Mouse (Mus musculus) regulatory T cell (primary cell): Measurements from ENCODE around the gene Stat3.

Source experiments
- in situ Hi-C: fragments of 300-600 bp; cut with MboI, MseI; formaldehyde crosslinking; loops from one replicate; pipeline ENCODE4 v1.15.1; 2025; ENCODE audit warnings: high pct_unique_total_duplicates

Gene Stat3

DNA sequence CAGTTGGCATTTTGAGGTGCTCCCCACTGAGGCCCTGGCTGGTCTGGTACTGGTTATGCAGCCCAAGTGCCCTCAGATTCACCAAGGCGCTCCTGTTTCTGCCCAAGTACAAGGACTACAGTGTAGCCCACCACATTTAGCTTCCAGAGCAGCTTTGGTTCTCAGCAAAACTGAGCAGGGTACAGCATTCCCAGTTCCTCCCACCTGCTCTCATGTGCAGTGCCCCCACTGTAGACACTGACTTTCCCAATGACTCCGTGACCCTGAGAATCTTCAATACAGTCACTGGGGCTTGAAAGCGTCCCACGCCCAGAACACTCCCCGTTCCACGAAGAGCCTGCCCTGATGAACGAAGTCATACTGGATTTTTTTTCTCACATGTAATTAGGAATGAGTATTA is 8.7 kb downstream of the Stat3 start:
- in situ Hi-C loops = no loop called here

DNA sequence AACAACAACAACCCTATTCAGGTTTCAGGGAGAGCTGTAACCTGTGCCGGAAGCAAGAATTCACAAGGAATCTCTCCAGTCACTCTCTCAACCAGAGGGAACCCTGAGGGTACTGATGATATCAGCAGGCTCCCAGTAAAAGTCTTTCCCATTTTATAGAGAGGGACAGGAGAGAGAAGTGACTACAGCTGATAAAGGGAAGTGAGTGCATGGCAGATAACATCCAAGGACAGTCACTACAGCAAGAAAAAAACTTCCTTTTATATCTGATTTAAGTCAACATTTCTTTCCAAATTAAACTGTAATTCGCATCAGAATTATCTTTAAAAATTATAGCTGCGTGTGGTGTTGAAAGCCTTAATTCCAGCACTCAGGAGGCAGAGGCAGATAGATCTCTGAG is 12.0 kb downstream of the Stat3 start:
- in situ Hi-C loops = no loop called here

DNA sequence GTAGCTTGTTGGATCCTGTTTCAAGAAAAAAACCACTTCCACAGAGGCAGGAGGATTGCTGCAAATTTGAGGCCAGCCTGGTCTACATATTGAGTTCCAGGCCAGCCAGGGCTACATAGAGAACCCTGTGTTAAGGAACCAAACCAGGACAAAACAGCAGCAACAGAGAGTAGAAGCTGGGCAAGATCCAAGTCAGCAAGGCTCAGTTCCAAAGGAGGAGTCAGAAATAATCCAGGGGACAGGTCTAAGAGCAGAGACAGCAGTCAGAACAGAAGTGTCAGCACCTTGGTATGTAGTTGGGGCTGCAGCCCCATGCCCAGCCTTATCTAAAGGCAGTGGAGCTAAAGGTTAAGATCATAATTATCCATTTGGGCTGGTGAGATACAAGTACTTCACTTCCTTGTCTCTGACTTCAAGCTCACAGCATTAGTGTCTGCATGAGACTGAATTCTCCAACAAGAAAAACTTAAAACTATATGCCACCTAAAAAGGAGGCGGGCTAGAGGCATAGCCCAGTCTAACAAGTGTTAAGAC is 14.9 kb downstream of the Stat3 start:
- in situ Hi-C loops = no loop called here

DNA sequence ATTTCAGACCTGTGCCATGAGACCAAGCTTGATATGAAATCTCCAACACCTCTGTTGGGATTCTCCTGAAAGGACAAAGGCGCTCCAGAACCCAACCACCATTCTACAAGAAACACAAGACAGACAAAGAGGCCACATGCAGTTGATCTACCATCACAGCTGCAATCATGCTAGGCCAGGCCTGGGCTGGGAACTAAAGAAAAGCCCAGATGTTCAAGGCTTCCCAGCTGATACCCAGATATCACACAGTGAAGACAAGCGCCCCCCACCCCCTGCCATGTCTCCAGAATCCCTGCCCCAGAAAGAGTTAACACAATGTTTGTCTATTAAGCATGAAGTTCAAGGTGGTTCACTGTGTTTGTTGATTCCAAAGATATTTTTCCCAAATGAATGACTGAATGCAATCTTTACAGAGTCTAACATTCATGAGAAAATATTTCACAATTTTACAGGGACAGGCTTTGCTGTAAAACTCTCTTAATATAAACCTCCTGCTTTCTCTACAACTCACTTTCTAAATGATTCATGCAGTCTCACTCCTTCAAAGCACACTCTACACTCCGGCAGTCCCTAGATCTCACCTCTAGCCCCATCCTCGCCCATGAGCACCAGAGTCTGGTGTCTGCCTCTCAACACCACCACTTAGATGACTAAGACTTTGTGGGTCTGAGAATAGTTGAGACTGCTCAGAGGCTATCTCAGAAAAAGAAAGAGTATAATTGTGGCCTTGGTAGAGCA is 18.3 kb downstream of the Stat3 start:
- in situ Hi-C loops = no loop called here

- in situ Hi-C loops = no loop called here
These were observed 21.3 kb downstream of the Stat3 start for GRCm38 (mm10) chr11:100918007-100918406.

DNA sequence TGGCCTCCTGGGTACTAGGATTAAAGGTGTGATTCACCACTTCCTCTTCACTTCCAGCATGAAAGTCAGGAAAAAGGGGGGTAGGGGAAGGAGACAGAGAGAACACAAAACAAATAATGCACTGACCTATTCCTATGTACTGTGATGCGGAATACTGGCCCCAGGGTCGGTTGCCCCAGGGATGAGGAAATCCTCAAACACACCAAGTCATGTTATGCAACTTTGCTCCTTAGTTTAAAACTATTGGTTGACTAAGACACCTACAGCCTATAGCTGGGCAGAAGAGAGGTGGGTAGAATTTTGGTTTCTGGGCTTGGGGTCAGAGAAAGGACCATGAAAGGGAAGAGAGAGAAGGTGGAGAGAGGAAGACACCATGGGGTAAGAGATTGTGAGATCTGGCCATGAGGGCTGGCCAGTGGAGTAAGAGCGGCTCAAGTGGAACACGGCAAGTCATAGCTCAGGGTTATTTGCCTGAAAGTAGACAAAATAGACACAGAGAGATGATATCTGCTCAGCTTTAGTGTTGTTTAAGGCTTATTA is 22.8 kb downstream of the Stat3 start:
- in situ Hi-C loops = no loop called here

DNA sequence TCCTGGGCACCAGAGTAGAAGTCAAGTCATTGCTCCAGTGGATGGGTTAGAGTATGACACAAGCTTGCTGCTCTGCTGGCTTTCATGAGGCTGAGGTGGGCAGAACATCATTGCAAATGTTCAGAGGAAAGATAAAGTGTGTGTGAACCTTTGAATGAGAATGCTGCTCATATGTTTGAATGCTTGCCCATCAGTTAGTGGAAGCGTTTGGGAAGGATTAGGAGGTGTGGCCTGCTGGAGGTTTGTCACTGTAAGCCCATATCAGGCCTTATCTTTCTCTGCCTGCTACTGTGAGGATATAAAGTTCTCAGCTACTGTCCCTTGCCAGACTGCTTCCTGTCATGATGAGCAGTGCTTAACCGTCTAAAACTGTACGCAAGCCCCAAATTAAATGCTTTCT is 24.3 kb downstream of the Stat3 start:
- in situ Hi-C loops = no loop called here

- in situ Hi-C loops = no loop called here
These were observed 24.9 kb downstream of the Stat3 start for GRCm38 (mm10) chr11:100914415-100914814.

DNA sequence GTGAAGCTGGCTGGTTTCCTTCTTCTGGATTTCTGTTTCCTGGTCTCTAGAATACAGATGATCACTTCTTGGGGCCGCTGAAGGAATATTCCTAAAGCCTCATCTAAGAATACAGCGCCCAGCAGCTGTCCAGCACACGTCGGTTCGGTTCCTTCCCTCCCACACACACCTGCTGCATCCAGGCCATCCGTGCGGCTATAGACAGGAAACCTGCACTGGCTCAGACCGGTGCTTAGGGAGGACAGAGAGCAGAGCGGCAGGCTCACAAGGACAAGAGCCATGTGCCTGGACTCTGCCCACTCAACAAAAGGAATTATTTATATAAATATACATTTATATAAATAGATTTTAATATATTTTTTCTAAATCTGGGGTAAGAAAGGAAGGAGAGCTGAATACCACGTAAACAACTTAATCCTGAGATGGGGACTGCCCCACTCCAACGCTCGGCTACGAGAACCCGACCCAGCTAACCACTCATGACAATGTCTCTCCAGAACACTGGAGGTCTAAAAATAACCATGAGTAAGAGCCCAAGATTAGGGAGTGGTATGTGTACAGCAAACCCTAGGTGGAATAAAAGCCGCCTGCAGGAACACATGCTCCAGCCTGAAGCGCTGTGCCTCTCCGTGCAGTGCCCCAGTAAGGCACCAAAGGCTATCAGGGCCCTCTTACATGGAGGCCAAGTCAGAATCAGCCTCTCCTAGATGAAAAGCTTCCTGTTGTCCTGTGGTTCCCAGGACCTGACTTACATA is 26.8 kb downstream of the Stat3 start:
- in situ Hi-C loops = no loop called here

- in situ Hi-C loops = no loop called here
These were observed 30.8 kb downstream of the Stat3 start for GRCm38 (mm10) chr11:100908567-100908966.

DNA sequence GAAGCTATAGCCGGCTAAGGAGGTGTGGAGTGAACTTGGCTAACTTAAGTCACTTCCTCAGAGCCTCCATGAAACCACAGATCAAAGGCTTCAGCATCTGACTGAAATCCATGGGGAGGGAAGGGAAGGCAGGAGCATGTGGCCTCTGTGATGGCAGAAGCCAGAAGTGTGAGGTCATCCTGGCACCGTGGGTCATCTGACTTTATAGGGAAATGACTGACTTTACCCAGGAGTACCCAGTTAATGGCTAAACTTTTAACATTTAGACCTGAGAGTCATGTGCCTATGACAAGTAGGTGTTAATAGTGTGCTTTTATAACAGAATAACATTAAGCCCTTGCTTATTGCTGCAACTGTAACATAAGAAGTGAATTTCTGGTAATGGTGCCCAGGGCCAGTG is 31.2 kb downstream of the Stat3 start:
- in situ Hi-C loops = no loop called here

GRCm38 (mm10) chr11:100906885-100907284 is 32.5 kb downstream of the Stat3 start:
- in situ Hi-C loops = no loop called here

DNA sequence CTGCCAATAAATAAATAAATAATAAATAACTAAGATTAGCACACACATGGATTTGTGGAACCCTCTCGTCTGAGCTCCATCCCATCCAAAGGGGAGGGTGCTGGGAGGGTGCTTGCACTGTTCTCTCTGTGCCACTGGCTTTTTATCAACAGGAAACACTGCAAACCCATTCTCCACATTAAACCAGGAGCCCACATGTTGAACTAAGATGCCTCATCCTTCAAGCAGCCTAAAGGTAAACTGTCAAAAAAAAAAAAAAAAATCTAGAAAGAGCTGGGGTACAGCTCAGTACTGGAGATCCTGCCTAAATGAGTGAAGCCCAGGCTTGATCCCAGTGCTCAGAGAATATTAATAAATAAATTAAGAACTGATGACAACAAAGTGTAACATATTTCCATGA is 33.4 kb downstream of the Stat3 start:
- in situ Hi-C loops = no loop called here

- in situ Hi-C loops = no loop called here
These were observed 34.6 kb downstream of the Stat3 start for GRCm38 (mm10) chr11:100904580-100905351.

DNA sequence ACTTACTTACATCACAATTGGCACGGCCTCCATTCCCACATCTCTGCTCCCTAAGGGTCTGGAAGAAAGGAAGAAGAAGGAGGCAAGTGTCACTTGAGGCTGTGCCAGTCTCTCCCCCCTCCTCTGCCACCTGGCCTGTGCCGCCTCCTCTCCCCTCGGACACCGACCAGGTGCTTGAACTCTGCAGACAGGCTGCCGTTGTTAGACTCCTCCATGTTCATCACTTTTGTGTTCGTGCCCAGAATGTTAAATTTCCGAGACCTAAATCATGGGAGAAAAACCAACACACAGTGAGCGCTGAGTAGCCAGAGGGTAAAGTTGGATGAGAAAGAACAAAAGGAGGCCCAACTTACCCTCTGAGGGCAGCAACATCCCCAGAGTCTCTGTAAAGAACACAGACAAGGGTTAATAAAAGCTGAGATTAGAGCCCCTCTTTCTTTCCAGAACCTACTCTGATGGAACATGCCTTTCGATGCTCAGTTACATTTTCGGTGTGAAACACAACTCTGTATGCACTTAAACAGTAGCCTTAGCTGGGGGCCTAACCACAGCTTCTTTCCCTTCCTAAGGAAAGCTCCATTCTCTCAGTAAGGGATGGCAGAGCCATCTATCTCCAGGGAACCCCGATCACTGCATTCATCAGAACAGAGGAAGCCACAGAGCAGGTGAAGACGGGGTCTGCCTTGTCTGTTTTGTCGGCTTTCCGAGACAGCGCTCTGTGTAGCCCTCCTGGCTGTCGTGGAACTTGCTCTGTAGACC is 40.7 kb downstream of the Stat3 start:
- in situ Hi-C loops = no loop called here

GRCm38 (mm10) chr11:100897294-100898231 is 41.8 kb downstream of the Stat3 start:
- in situ Hi-C loops = no loop called here

DNA sequence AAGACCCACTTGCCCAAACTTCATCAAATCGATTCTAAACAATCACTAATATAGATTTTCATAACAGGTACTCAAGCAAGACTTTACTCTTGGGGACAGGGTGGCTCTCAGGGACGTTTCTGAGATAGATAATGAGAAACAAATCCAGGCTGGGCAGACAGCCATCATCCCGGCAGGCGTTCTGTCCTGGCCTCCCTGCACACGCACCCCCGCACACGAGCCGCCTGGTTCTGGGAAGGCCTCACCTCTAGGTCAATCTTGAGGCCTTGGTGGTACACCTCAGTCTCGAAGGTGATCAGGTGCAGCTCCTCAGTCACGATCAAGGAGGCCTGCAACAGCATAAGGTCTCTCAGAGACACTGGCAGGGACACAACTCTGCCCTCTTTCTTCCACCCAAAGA is 43.3 kb downstream of the Stat3 start:
- in situ Hi-C loops = no loop called here

DNA sequence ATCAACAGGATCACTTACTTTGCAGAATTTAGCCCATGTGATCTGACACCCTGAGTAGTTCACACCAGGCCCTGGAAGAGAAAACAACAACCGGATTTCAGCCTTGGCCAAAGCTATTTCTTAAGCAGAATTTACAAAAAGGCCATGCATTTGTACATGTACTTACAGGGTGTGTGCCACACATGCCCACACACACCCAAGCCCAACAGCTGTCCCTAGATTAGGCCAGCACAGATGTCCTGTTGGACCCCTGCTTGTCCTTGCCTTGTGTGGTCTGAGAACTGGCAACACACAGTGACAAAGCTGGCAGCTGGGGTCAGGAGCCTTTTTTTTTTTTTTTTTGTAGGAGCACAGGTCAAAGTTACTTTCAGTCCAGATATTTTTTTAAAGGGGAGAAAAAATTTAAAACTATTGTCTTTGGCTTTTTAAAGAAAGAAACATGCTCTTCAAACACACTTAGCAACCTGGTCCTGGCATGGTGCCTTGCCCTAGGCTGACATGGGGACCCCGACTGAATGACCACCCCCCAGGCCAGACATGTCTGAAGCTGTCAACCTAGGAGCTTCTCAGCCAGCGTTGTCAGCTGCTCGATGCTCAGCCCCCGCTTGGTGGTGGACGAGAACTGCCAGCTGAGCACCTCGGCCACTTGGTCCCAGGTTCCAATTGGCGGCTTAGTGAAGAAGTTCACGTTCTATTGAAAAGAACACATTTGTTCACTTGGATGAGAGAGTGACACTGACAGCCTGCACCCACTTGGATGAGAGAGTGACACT is 45.0 kb downstream of the Stat3 start:
- in situ Hi-C loops = loop anchor here (5.0 kb wide), 1 partner anchor 163 kb away; no protein-coding TSS in a partner anchor

DNA sequence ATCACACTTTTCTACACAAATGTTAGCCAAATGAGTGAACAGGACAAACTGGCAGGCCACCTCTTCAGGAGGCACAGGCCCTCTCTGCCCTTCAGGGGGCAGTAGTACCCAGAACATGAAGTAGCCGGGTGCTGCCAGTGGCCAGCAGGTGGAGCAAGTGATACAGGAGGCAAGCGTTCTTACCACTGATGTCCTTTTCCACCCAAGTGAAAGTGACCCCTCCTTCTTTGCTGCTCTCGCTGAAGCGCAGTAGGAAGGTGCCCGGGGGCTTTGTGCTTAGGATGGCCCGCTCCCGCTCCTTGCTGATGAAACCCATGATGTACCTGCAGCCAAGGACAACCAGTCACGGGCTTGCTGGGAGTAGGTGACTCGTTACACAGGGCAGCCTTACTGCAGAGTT is 45.9 kb downstream of the Stat3 start:
- in situ Hi-C loops = loop anchor here (5.0 kb wide), 1 partner anchor 164 kb away; no protein-coding TSS in a partner anchor
